Mouse (Mus musculus) heart, adult 8-10 months (tissue): Measurements from ENCODE around the gene Ttyh1. TPM values are rescaled to one million over a fixed set of nuclear protein-coding genes. Genes with fewer than 3 reads are reported as not detected.

ENCODE experiments used
- DNase-seq: peaks from one replicate; pipeline ENCODE4 v3.0.0; 2022; ENCODE audit warnings: low spot score
- total RNA-seq, 4 experiments: library from RNA; stranded (reverse); gene quantifications; 2 replicates each; pipeline ENCODE4 v1.2.4; 2022

Ttyh1 gene
- total RNA-seq, 4 experiments from 2014 or later = 0.79 to 1.7 (median 0.95) TPM

DNA sequence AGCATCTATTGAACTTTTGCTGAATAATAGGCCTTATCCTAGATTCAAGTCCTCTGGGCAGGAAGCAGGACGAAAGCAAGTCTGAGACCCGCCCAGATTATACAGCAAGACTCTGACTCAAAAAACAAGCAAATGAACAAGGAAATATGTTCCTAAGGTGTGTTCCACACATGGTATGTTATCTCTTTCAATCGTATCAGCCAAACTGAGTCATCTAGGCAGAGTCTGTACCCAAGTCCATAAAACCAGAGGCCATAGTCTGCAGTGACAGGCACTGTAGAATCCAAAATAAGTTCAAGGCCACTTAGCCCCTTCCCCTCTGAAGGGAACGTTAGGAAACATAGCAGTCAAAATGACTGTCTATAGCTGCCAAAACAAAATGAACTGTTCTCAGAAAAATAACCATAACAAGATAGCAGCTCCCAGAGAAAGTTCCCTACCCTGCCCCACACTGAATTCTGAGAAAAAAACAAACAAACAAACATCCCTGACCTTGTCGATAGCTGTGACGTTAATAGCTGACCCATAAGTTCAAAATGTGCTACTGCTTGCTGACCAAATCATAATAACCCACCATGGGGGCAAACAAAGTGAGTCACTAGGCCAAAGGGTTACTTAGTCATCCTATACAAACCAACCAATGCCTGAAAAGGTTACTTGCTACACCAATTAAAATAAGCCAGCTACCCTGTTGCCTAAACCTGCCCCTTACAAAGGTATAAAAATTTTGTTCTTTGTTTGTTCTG, 51.2 kb downstream of the Ttyh1 start:
- DNase-seq = no peak

GRCm38 (mm10) chr7:4178438-4178837, 59.2 kb downstream of the Ttyh1 start:
- DNase-seq = no peak

Other genes starting within 250 kb of the Ttyh1 start
- under 1 TPM in 2 of 4 experiments, not detected in 2; 0.14 to 0.28 TPM for gene Gm14548, start 221.3 kb upstream of the Ttyh1 start, total RNA-seq
- gene Lilra6, start 203.9 kb upstream of the Ttyh1 start, total RNA-seq = under 1 TPM in 2 of 4 experiments, not detected in 2; 0.24 to 0.63 TPM
- gene Lair1, start 56.2 kb upstream of the Ttyh1 start, total RNA-seq = 1 to 10 TPM in 3 of 4 experiments, under 1 TPM in 1; 0.84 to 2.0 (median 1.7) TPM
- 10 to 100 TPM; 27.1 to 49.5 (median 38.6) TPM for gene Leng8, start 17.6 kb downstream of the Ttyh1 start, total RNA-seq
- 1 to 10 TPM; 2.8 to 3.7 (median 3.6) TPM for gene Leng9, start 31.0 kb downstream of the Ttyh1 start, total RNA-seq
- gene Cdc42ep5, start 45.5 kb downstream of the Ttyh1 start, total RNA-seq = 1 to 10 TPM; 3.8 to 7.5 (median 4.6) TPM
- 1 to 10 TPM in 2 of 4 experiments, under 1 TPM in 2; 0.82 to 1.4 (median 1.1) TPM for gene Lilra5, start 118.3 kb downstream of the Ttyh1 start, total RNA-seq
- under 1 TPM in 1 of 4 experiments, not detected in 3; 0.23 TPM for gene Ncr1, start 218.3 kb downstream of the Ttyh1 start, total RNA-seq